In genomic region chr2:181679951-181680715, GRCm38 (mm10) we compare ENCODE assay signal across 1 mouse cellular context.
A peak's percentile ranks its signal among the peaks of the same experiment; 100 is the strongest.
TF ChIP-seq lines count a peak whose summit lies in the region.

Gene Tcea2, plus strand, starts transcription at chr2:181680310.

TF ChIP-seq in CH12.LX, 34 proteins besides CTCF, POLR2A, EP300 and RAD21 (continued from another document):
- peak; percentile 36; the same call in 1 of the 2 replicates for TF ChIP-seq IRF4 (IDR thresholded peaks at IDR 0.05; ENCODE audit: low read depth, low read length)
- peak; percentile 90 for TF ChIP-seq HCFC1 (IDR thresholded peaks at IDR 0.05; ENCODE audit: low read depth, low read length)
- TF ChIP-seq CHD2 (IDR thresholded peaks at IDR 0.05; ENCODE audit: low read length), result peak; percentile 22; the same call in 1 of the 2 replicates
- TF ChIP-seq NELFE (IDR thresholded peaks at IDR 0.05; ENCODE audit: low read depth, low read length), result peak; percentile 83
- TF ChIP-seq BHLHE40 (IDR thresholded peaks at IDR 0.05; ENCODE audit: low read depth, low read length), result peak; percentile 83
- no peak for TF ChIP-seq JUND (conservative IDR thresholded peaks at IDR 0.05; ENCODE audit: low read depth, low read length)
- TF ChIP-seq ZKSCAN1 (IDR thresholded peaks at IDR 0.05; ENCODE audit: borderline replicate concordance, low read depth, low read length), result no peak
- peak; percentile 70 for TF ChIP-seq TCF12 (IDR thresholded peaks at IDR 0.05; ENCODE audit: low read depth, low read length)
- 0 out of 2 replicates have a peak, but pooled peaks have one; percentile 6 for TF ChIP-seq TBP (conservative IDR thresholded peaks at IDR 0.05; ENCODE audit: low read depth, low read length)
- TF ChIP-seq MXI1 (IDR thresholded peaks at IDR 0.05; ENCODE audit: low read depth, low read length), result peak; percentile 90
- no peak; the same call in 1 of the 2 replicates for TF ChIP-seq MAZ (IDR thresholded peaks at IDR 0.05; ENCODE audit: low read depth, low read length)
- TF ChIP-seq ZMIZ1 (IDR thresholded peaks at IDR 0.05; ENCODE audit: low read depth, low read length), result peak; percentile 4; the same call in 1 of the 2 replicates
